17 mouse cellular contexts compared by ENCODE assay signal in the genomic region with DNA sequence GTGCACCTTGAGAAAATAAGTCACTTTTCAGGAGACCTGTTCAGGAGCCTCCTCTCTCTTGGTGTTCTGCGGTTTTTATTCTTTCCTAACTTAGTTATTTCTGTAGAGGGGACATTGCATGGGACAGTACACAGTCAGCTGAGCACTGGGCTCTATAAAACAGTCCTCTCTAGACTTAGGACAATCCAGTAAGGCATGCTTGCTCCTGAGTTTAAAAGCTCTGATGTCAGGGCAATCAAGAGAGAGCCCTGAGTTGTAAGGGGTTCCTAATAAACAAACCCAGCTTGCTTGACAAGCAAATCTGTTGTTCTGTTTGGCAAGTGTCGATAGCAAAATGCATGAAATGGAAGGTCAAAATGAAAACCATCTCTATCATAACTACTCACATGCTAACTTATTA.
"Had no signal": no experiment of that assay in that cellular context is flagged by ENCODE, and none has a peak within 500 bp of the region (broad histone marks: within the 10 kb centered on the region; RNA-seq: fewer than 3 reads in every experiment).

No protein-coding gene starts in this region.

- H3K27me3 ChIP-seq: liver, embryonic 12.5 days; midbrain, embryonic 13.5 days; neural tube, embryonic 13.5 days; neural tube, embryonic 15.5 days had no signal

- H3K4me1 ChIP-seq: liver, embryonic 12.5 days; midbrain, embryonic 10.5 days; neural tube, embryonic 13.5 days; neural tube, embryonic 15.5 days had no signal

- ATAC-seq: liver, embryonic 12.5 days; midbrain, embryonic 13.5 days; midbrain, embryonic 16.5 days had no signal

- H3K4me3 ChIP-seq: liver, embryonic 12.5 days; midbrain, embryonic 10.5 days; midbrain, embryonic 13.5 days; myocyte; neural tube, embryonic 13.5 days; neural tube, embryonic 15.5 days had no signal

- H3K27ac ChIP-seq: liver, embryonic 12.5 days; liver, embryonic 14.5 days; midbrain, embryonic 10.5 days; midbrain, embryonic 13.5 days; neural tube, embryonic 13.5 days; neural tube, embryonic 15.5 days had no signal

- H3K9me3 ChIP-seq: liver, embryonic 12.5 days; midbrain, embryonic 10.5 days; midbrain, embryonic 13.5 days; neural tube, embryonic 13.5 days; neural tube, embryonic 15.5 days had no signal

- H3K36me3 ChIP-seq: liver, embryonic 12.5 days; midbrain, embryonic 10.5 days; midbrain, embryonic 13.5 days; neural tube, embryonic 13.5 days; neural tube, embryonic 15.5 days had no signal

- DNase-seq: lung, adult 2 months; retina, postnatal 1 day; right cerebral cortex, adult 18-20 months; right cerebral cortex, postnatal 25 days; right cerebral cortex, postnatal 4 days; spleen, adult 18-20 months; thymus, adult 18-20 months; thymus, postnatal 14 days; thymus, postnatal 36 days had no signal

- H3K9ac ChIP-seq: liver, embryonic 12.5 days; liver, embryonic 14.5 days; midbrain, embryonic 13.5 days; neural tube, embryonic 13.5 days; neural tube, embryonic 15.5 days had no signal

- H3K4me2 ChIP-seq: liver, embryonic 12.5 days; midbrain, embryonic 13.5 days; neural tube, embryonic 13.5 days; neural tube, embryonic 15.5 days had no signal
